Mouse (Mus musculus) hindbrain, postnatal 0 days (tissue): ENCODE measurements around the gene Eps8l3. TPM values are rescaled to one million over a fixed set of nuclear protein-coding genes. Genes with fewer than 3 reads are reported as not detected.
"Not testable (repeated sequence)": the region's sequence is repeated elsewhere in the genome, so short reads cannot be mapped to it uniquely, and the experiment has no call there.

Source experiments
- ATAC-seq: fragments of 200-750 bp; cut with Nextera tagmentation; 2 replicates; pipeline ENCODE4 v1.8.0; 2017; ENCODE audit warnings: mild to moderate bottlenecking, moderate TSS enrichment, moderate library complexity
- DNase-seq: peaks from one replicate; pipeline ENCODE4 v3.0.0-alpha.2; 2015; ENCODE audit warnings: low spot score
- H3K27ac ChIP-seq: fragments of 300-500 bp; sonication (generic); 2 replicates; pipeline ENCODE4 v1.5.1; 2014; ENCODE audit warnings: mild to moderate bottlenecking
- H3K27me3 ChIP-seq: fragments of 300-500 bp; sonication (generic); 2 replicates; pipeline ENCODE4 v1.6.1; 2014; ENCODE audit warnings: low read length, mixed read lengths; ENCODE audit not compliant: insufficient read depth
- H3K36me3 ChIP-seq: fragments of 300-500 bp; sonication (generic); 2 replicates; pipeline ENCODE4 v1.6.1; 2014; ENCODE audit warnings: low read length, mixed read lengths; ENCODE audit not compliant: insufficient read depth
- H3K4me1 ChIP-seq: fragments of 300-500 bp; sonication (generic); 2 replicates; pipeline ENCODE4 v1.6.1; 2014; ENCODE audit warnings: antibody characterized with exemption, low read length, mixed read lengths; ENCODE audit not compliant: insufficient read depth
- H3K4me2 ChIP-seq: fragments of 300-500 bp; sonication (generic); 2 replicates; pipeline ENCODE4 v1.6.1; 2014; ENCODE audit warnings: low read depth, mild to moderate bottlenecking, low read length, moderate library complexity, mixed read lengths
- H3K4me3 ChIP-seq: fragments of 300-500 bp; sonication (generic); 2 replicates; pipeline ENCODE4 v1.5.1; 2014; ENCODE audit warnings: low read length
- H3K9ac ChIP-seq: fragments of 300-500 bp; sonication (generic); replicated peaks from 2 replicates; pipeline ENCODE4 v1.6.1; 2014; ENCODE audit warnings: mild to moderate bottlenecking, low read length, moderate library complexity, mixed read lengths
- H3K9me3 ChIP-seq: fragments of 300-500 bp; sonication (generic); 2 replicates; pipeline ENCODE4 v1.6.1; 2016; ENCODE audit warnings: low read length, mixed read lengths
- CTCF ChIP-seq: IDR thresholded peaks from 2 replicates; pipeline ENCODE4 v1.5.1; 2016; ENCODE audit warnings: antibody characterized with exemption, control low read depth, low read depth
- WGBS: fragments of 180-500 bp; shearing (Covaris S2); extraction: QIAGEN DNeasy Blood & Tissue Kit; methylation state at CpG from one replicate; pipeline ENCODE4 v1.1.7; 2014; 5-methylcytosine and 5-hydroxymethylcytosine counted together
- polyA plus RNA-seq: library from polyadenylated mRNA; unstranded; fragments of >200 nt; fragmentation: Nextera tagmentation; extraction: Ambion mirVana; gene quantifications from 2 replicates; pipeline ENCODE4 v1.2.1, GENCODE M21; 2015
- total RNA-seq: library from RNA; depleted of rRNA; stranded (reverse); fragments of >200 nt; gene quantifications from 2 replicates; pipeline ENCODE4 v1.2.3, GENCODE M21; 2014

Eps8l3 gene
- total and polyA plus RNA-seq, 2 experiments from 2014 or later: not detected

- Histone ChIP-seq H3K4me1 (peaks cover 8% of the 10 kb centered on the region; the same call in 1 of the 2 replicates), H3K36me3 (no peaks in the 10 kb centered on the region), H3K27me3 (no peaks in the 10 kb centered on the region), H3K27ac (no peak overlapping the region), H3K4me2 (no peak overlapping the region), H3K9ac (no peak overlapping the region), H3K9me3 (no peaks in the 10 kb centered on the region), H3K4me3 (no peak overlapping the region)
- WGBS: 80% methylated on average over 4 of the region's 4 CpGs
- TF ChIP-seq CTCF: no peak
- ATAC-seq: no peak
- no peak for DNase-seq
Measured at GRCm38 (mm10) chr3:107869925-107870324, 7.1 kb upstream of the Eps8l3 start.

DNA sequence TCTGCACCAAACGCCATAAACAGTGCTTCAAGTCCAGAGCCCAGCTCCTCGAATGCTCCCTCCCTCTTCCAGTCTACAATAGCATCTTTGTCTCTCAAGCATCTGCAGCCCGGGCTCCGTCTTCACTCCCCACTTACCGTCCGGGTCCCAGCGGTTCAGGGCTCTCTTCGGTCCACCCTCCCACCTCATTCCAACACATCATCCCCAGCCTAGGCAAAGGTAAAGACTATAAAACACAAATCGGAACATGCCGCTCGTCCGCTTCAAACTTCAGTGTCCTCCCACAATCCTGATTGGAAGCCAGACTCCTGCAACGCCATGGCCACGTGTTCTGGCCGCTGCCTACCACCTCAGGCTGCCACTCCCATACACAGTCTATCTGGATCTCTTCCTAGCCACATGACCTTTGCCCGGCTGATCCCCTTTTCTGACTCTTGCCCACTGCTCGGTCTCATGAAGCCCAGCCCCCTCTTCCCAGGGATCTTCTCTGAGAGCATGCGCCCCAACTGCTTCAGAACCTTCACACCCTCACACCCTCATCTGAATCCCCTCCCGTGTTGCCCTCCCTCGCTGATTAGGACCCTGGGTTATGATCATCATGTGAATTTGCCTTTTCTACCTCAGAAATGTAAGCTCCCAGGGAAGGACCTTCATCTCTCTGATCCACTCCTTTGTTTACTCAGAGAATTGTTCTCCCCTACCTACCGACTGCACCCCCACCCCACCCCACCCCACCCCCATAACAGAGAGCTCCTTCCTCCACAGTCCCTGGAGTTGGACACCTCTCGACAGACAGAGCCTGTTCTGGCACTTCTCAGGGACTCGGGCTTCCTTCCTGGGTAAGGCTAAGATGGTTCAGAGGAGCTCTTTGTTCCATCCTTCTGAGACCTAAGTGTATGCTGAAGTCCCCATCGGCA, 3.4 kb upstream of the Eps8l3 start:
- DNase-seq (no peak), ATAC-seq (no peak)
- Histone ChIP-seq H3K4me3 (no peak overlapping the region), H3K9me3 (no peaks in the 10 kb centered on the region), H3K27me3 (no peaks in the 10 kb centered on the region), H3K9ac (no peak overlapping the region), H3K27ac (no peak overlapping the region), H3K36me3 (no peaks in the 10 kb centered on the region), H3K4me1 (peaks cover 7% of the 10 kb centered on the region; the same call in 1 of the 2 replicates), H3K4me2 (no peak overlapping the region)
- 75% methylated on average over 24 of the region's 24 CpGs for WGBS
- TF ChIP-seq CTCF: no peak

DNA sequence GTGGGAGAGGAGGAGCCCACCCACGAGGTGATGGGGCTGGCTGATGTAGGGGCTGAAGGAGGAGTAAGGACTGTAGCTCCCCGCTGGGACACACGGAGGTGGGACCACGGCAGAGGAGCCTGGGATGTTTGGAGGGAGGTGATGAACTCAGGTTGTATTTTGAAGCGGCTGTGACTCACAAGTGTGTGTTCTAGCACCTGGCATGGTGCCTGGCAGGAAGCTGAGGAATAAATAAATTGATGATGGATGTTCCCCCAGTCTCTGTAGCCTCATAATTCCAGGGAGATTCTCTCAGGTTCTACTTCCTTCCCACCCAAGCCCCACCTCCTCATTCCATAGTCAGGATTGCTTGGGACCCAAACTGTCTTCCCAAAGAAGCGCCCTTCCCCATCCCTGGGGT, 1.8 kb upstream of the Eps8l3 start:
- Histone ChIP-seq H3K4me3 (no peak overlapping the region), H3K36me3 (no peaks in the 10 kb centered on the region), H3K9me3 (no peaks in the 10 kb centered on the region), H3K27me3 (no peaks in the 10 kb centered on the region), H3K27ac (no peak overlapping the region), H3K4me1 (no peaks in the 10 kb centered on the region), H3K4me2 (no peak overlapping the region), H3K9ac (no peak overlapping the region)
- WGBS: 72% methylated on average over 6 of the region's 6 CpGs
- DNase-seq (no peak), ATAC-seq (no peak)
- no peak for TF ChIP-seq CTCF

DNA sequence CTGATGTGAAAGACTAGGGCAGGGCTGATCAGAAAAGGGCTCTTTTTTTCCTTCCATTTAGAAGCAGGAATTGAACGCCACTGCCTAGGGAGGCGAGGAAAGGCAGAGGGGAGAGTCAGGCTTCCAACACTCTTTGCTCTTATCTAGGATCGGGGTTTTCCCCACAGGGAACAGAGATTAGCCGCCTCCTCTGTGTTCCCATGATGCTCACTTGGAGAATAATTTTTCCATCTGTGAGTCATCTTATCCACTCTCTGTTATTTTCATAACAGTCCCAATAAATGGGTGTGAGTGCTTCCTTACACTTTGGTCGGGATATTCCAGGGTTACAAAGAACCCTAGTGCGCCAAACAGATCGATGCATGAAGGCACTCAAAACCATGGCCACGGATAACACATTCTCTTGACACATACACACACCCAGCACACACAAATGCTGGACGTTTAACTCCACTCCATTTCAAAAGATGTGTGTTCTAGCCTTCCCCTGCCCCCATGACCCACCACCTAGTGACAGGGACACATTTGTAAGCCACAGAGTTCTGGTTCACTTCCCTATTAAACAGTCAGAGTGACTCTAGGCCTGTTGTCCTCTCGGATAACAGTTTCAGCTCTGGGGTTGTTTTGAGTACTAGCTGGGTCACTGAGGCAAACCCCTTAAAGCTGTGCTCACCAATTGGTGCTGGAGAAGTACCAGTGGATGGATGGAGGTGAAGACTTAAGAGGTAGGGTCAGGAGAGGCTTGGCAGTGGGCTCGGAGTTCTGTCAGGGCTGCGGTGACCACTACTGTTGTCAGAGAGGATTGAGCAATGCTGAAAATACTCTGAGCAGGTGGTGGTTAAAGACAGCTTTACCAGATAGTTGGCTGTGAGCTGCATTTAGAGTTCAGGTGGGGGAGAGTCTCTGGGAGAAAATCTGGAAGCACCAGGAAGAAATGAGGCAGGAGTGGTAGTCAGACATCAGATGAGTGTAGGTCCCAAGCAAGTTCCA, 1.0 kb downstream of the Eps8l3 start:
- Histone ChIP-seq H3K36me3 (no peaks in the 10 kb centered on the region), H3K9me3 (no peaks in the 10 kb centered on the region), H3K4me1 (no peaks in the 10 kb centered on the region), H3K4me3 (no peak overlapping the region), H3K27ac (no peak overlapping the region), H3K9ac (no peak overlapping the region), H3K27me3 (no peaks in the 10 kb centered on the region), H3K4me2 (no peak overlapping the region)
- no peak for ATAC-seq
- WGBS: 81% methylated on average over 12 of the region's 12 CpGs
- no peak for DNase-seq
- no peak for TF ChIP-seq CTCF

DNA sequence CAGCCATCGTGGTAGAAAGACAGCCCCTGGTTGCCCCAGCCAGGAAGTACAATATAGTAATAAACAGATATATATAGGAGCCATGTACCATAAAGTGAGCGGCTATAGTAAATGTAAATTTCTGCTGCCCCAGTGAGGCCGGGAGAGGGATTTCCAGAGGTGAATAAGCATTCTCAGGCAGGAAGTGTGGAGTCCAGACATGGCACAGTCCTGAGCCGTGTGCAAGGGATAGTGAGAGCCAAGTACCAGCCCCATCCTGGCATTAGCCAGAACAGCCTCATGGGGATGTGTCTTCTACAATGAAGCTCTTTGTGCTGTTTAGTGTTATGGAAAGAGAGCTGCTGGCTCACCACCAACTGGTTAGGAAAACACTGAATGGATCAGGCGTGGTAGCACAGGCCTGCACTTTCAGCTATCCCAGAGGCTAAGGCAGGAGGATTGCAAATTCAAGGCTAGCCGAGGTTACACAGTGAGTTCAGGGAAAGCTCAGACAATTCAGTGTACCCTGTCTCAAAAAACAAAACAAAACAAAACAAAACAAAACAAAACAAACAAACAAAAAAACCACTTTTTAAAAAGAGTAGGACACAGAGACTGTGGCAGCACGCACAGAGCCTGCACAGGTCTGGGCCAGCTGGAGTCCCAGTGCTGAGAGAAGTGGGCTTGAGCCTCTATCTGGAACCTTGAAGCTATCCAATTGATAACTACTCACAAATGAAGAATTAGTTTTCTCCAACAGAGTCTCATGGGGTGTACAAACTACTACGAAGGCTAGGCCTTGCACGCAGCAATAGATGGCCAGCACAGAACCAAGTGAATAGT, 10.9 kb downstream of the Eps8l3 start:
- TF ChIP-seq CTCF: peak; percentile 14; the same call in 1 of the 2 replicates

DNA sequence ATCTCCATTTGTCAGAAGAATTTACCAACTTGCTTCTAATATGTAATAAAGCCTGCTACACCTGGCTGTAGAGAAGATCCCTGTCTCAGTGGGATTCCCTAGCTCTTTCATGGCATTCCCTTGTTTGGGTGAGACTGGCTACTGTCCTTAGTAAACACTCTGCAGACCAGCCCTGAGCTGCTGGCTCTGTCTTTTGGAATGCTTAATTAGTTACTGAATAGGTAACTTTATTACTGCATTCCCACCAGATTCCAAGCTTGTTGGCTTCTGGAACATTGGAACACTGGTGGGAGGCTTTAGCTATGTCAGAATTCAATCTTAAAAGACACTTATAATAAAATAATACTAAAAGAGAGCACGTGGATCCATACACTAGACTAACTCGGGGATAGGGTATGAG, 12.2 kb downstream of the Eps8l3 start:
- Histone ChIP-seq H3K27ac (0 out of 2 replicates have a peak overlapping the region, but pooled peaks have one; percentile 36), H3K36me3 (peaks cover 10% of the 10 kb centered on the region)
- not testable (repeated sequence) for DNase-seq, H3K4me3 ChIP-seq, H3K4me1 ChIP-seq, H3K27me3 ChIP-seq, H3K9ac ChIP-seq, H3K4me2 ChIP-seq, H3K9me3 ChIP-seq, ATAC-seq
- WGBS: 76% methylated on average over 2 of the region's 2 CpGs

More for the DNA sequence above, 10.9 kb downstream of the Eps8l3 start:
- ATAC-seq: peak; percentile 99
- H3K27ac ChIP-seq: peak overlapping the region; percentile 77
- H3K36me3 ChIP-seq: peaks cover 6% of the 10 kb centered on the region
- no peak overlapping the region for H3K9ac ChIP-seq
- H3K4me1 ChIP-seq: 0 out of 2 replicates have a peak, but pooled peaks cover 3% of the 10 kb centered on the region
- 57% methylated on average over 9 of the region's 9 CpGs for WGBS
- H3K27me3 ChIP-seq: no peaks in the 10 kb centered on the region
- H3K4me3 ChIP-seq: no peak overlapping the region
- H3K9me3 ChIP-seq: no peaks in the 10 kb centered on the region
- no peak overlapping the region for H3K4me2 ChIP-seq
- DNase-seq: peak; percentile 92
